Comparison of ENCODE assay signal across 19 mouse cellular contexts in the genomic region with DNA sequence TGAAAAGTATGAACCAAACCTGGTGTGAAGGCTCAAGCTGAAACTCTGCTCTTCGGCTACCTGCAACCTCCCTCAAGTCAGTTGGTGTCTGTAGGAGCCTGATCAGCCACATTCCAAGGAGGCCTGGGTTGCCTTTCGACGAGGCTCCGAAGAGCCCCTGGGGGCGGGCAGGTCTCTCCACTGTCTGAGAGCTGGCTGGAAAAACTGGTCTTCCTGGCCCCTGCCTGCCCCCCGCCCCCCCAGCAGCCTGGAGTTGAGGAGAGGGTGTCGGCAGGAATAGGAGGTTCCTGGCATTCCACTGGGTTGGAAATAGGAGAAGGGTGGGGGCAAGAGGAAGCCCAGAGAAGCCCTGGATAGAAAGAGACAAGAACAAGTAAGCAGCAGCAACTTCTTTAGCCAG. TPM values are rescaled to one million over a fixed set of nuclear protein-coding genes. Genes with fewer than 3 reads are reported as not detected.
A peak's percentile ranks its signal among the peaks of the same experiment; 100 is the strongest.
DNase-seq lines count a peak whose midpoint lies in the region; ATAC-seq lines count a peak whose summit lies in the region.
"Had no signal": no experiment of that assay in that cellular context is flagged by ENCODE, and none has a peak within 500 bp of the region (broad histone marks: within the 10 kb centered on the region; RNA-seq: fewer than 3 reads in every experiment).

No protein-coding gene starts in this region.

- WGBS in lung, embryonic 15.5 days = 17% methylated on average over 7 of the region's 7 CpGs
- 32% methylated on average over 7 of the region's 7 CpGs for WGBS in hindbrain, embryonic 16.5 days

- H3K4me1 ChIP-seq in lung, embryonic 15.5 days = peaks cover 29% of the 10 kb centered on the region
- H3K4me1 ChIP-seq in hindbrain, embryonic 16.5 days (ENCODE audit: control insufficient read depth, insufficient read depth, low read depth, low read length) = peaks cover 12% of the 10 kb centered on the region

- peak overlapping the region; percentile 90 for H3K27ac ChIP-seq in lung, embryonic 15.5 days
- H3K27ac ChIP-seq in hindbrain, embryonic 16.5 days (ENCODE audit: low read depth, low read length) = no peak overlapping the region

- peak; percentile 43 for DNase-seq in embryo, embryonic 11 days
- no peak for DNase-seq in embryo, embryonic 10.5 days (ENCODE audit: low spot score)
- DNase-seq in lung, postnatal 25 days (ENCODE audit: low spot score) = no peak
- peak; percentile 29 for DNase-seq in lung, postnatal 10 days
- DNase-seq in layer of hippocampus, postnatal 14 days (ENCODE audit: low spot score in 2 of 2) = no peak
- DNase-seq: adrenal gland, adult 2 months; cerebellum, adult 9-11 months; gastrocnemius, postnatal 14 days; kidney, adult 8-10 months; layer of hippocampus, adult 9-11 months had no signal

- H3K9ac ChIP-seq in lung, embryonic 15.5 days = no peak overlapping the region; the same call in 1 of the 2 replicates
- no peak overlapping the region for H3K9ac ChIP-seq in hindbrain, embryonic 16.5 days (ENCODE audit: low read depth, low read length)

- H3K36me3 ChIP-seq in lung, embryonic 15.5 days = no peaks in the 10 kb centered on the region
- H3K36me3 ChIP-seq in hindbrain, embryonic 16.5 days (ENCODE audit: control insufficient read depth, insufficient read depth, low read length) = no peaks in the 10 kb centered on the region

- H3K4me3 ChIP-seq in lung, embryonic 15.5 days = peak overlapping the region; percentile 30
- H3K4me3 ChIP-seq in hindbrain, embryonic 16.5 days (ENCODE audit: low read length) = no peak overlapping the region

- ATAC-seq in lung, embryonic 15.5 days (ENCODE audit: borderline replicate concordance, extremely low read depth, low FRiP score, low TSS enrichment) = peak; percentile 66
- ATAC-seq in hindbrain, embryonic 16.5 days = no peak
- ATAC-seq in erythroid progenitor cell, adult 5-6 weeks (replicated peaks; ENCODE audit: low FRiP score, poor library complexity, severe bottlenecking) = no peak
- ATAC-seq: Patski had no signal

- no peaks in the 10 kb centered on the region for H3K9me3 ChIP-seq in lung, embryonic 15.5 days
- H3K9me3 ChIP-seq in hindbrain, embryonic 16.5 days (ENCODE audit: control insufficient read depth, low read length) = no peaks in the 10 kb centered on the region

- H3K27me3 ChIP-seq in lung, embryonic 15.5 days = peaks cover 33% of the 10 kb centered on the region
- peaks cover 7% of the 10 kb centered on the region for H3K27me3 ChIP-seq in hindbrain, embryonic 16.5 days (replicated peaks; ENCODE audit: control insufficient read depth, insufficient read depth, low read length)

- peak overlapping the region; percentile 64 for H3K4me2 ChIP-seq in lung, embryonic 15.5 days
- H3K4me2 ChIP-seq in hindbrain, embryonic 16.5 days (ENCODE audit: low read length) = no peak overlapping the region
- H3K4me2 ChIP-seq: heart, embryonic 11.5 days; midbrain, embryonic 11.5 days had no signal

RNA-seq across cellular contexts. Expression of a gene that starts 35.9 kb away (rescaled TPM):
- polyA plus RNA-seq in lung, embryonic 15.5 days (2015; fragmentation: Nextera tagmentation; extraction: Ambion mirVana) = 0.16 TPM in 1 of 2 replicates, not detected in the other
- polyA plus RNA-seq in hindbrain, embryonic 16.5 days (2015; fragmentation: Nextera tagmentation; extraction: Ambion mirVana) = not detected in 2 replicates
- total RNA-seq in layer of hippocampus, postnatal 14 days (2021) = not detected
- total RNA-seq in erythroid progenitor cell, adult 5-6 weeks (2015; ENCODE audit: low replicate concordance) = not detected in 2 replicates
- total RNA-seq in erythroid progenitor cell, adult 5-6 weeks (2017; ENCODE audit: low replicate concordance) = not detected in 2 replicates
- total RNA-seq: adrenal gland, adult 2 months; CH12.LX; gastrocnemius, postnatal 14 days; left cerebral cortex, postnatal 14 days had no signal
- polyA plus RNA-seq: adrenal gland, adult 2 months; liver, embryonic 16.5 days; midbrain, embryonic 11.5 days; Patski had no signal

Comparison
In these comparisons a context has a peak if more than half of its experiments do, and no peak if none do; other contexts are left out.
1. DNase-seq: peak in embryo, embryonic 11 days (single experiment) and lung, postnatal 10 days (single experiment); none in embryo, embryonic 10.5 days (single experiment), lung, postnatal 25 days (single experiment) and layer of hippocampus, postnatal 14 days (0 of 2).